Mouse (Mus musculus): ENCODE results near the gene 2300002M23Rik. TPM values are rescaled to one million over a fixed set of nuclear protein-coding genes. Genes with fewer than 3 reads are reported as not detected.
A peak's percentile ranks its signal among the peaks of the same experiment; 100 is the strongest.

The 2300002M23Rik gene
- polyA plus RNA-seq, 1 experiment from 2014 or later, result not detected

DNA sequence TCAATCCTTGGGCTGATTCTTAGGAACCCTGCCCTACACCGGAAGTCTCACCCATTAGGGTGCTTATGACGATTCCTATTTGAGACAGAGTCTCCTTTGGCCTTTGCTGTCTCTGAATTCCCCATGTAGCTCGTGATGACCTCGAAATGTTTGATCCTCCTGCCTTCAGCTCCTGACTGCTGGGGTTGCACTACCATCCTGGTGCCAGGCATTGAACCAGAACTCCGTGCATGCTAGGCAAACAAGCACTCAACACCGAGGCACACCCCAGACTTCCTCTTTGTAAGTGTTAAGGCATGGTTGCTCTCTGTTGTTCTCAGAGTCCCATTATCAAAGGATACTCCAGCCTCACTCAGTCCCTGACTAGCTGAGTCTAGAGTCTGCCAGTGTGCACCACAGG, 23.2 kb upstream of the 2300002M23Rik start:
- no peak for ATAC-seq (ENCODE audit: low FRiP score, low read depth)
- H3K4me2 ChIP-seq (replicated peaks), result no peak overlapping the region
- 85% methylated on average over 6 of the region's 6 CpGs for WGBS

DNA sequence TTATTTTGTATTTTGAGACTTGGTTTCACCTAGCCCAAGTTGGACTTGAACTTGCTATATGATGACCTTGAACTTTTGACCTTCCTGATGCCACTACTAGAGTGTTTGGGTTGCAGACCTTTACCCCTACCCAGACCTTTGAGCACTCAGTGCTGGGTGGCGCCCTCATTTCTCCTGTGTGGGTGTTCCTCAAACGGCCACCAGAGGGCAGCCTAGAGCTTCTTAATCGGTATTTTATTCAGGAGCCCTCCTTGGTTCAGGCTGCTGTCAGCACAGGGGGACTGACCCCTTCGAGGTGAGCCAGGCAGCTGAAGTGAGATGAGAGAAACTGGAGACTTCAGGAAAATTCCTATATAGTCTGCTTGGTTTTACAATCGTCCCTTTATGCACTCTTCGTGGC, 22.6 kb upstream of the 2300002M23Rik start:
- Histone ChIP-seq H3K4me3 (no peak overlapping the region), H3K27me3 (replicated peaks) (no peaks in the 10 kb centered on the region), H3K4me2 (replicated peaks) (no peak overlapping the region), H3K4me1 (peaks cover 4% of the 10 kb centered on the region), H3K36me3 (no peaks in the 10 kb centered on the region), H3K27ac (no peak overlapping the region), H3K9me3 (no peaks in the 10 kb centered on the region), H3K9ac (no peak overlapping the region)
- WGBS, result 38% methylated on average over 6 of the region's 6 CpGs
- no peak for ATAC-seq (ENCODE audit: low FRiP score, low read depth)

More for the DNA sequence above, 23.2 kb upstream of the 2300002M23Rik start:
- Histone ChIP-seq H3K4me1 (peaks cover 4% of the 10 kb centered on the region), H3K27me3 (replicated peaks) (no peaks in the 10 kb centered on the region), H3K36me3 (no peaks in the 10 kb centered on the region), H3K9ac (no peak overlapping the region), H3K27ac (no peak overlapping the region), H3K9me3 (no peaks in the 10 kb centered on the region), H3K4me3 (no peak overlapping the region)

DNA sequence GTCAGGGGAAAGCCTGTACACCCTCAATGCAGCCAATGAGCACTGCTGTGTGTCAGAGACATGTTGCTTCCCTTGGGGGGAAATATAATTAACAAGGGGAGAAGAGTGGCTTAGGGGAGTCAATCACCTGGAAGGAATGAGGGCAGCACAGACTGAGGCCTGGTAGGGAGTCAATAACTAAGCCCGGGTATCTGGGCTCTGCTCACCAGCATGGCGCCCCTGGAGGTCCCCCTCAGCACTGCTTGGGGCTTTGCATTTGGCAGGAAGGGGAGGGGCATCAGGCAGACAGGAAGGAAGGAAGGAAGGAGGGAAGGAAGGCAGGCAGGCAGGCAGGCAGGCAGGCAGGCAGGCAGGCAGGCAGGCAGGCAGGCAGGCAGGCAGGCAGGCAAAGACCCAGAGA, 19.8 kb upstream of the 2300002M23Rik start:
- ATAC-seq (ENCODE audit: low FRiP score, low read depth), result no peak
- no peak overlapping the region for H3K27ac ChIP-seq
- no peaks in the 10 kb centered on the region for H3K36me3 ChIP-seq
- no peaks in the 10 kb centered on the region for H3K9me3 ChIP-seq
- H3K9ac ChIP-seq, result no peak overlapping the region
- no peaks in the 10 kb centered on the region for H3K27me3 ChIP-seq (replicated peaks)
- H3K4me2 ChIP-seq (replicated peaks), result no peak overlapping the region
- H3K4me3 ChIP-seq, result no peak overlapping the region
- H3K4me1 ChIP-seq, result peaks cover 4% of the 10 kb centered on the region
- WGBS, result 62% methylated on average over 2 of the region's 2 CpGs

DNA sequence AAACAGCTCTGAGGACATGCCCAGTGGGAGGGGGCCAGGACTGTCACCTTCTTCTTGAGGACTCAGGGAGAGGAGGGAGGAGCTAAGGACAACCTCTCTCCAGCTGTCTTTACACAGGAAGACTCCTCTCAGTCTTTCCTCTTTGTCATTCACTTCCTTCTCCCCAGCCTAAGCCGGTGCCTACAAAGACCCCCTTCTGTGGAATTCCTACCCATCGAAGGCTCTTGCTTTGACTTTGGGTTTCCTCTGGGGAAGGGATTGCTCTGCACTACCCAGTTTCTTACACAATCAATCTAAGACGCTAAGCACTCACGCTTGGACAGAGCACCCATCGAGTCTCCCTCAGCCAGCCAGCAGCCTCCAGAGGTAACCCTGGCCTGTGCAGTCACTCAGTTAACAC, 18.6 kb upstream of the 2300002M23Rik start:
- Histone ChIP-seq H3K27me3 (replicated peaks) (no peaks in the 10 kb centered on the region), H3K36me3 (no peaks in the 10 kb centered on the region), H3K4me3 (no peak overlapping the region), H3K4me2 (replicated peaks) (no peak overlapping the region), H3K4me1 (peaks cover 4% of the 10 kb centered on the region), H3K9ac (no peak overlapping the region), H3K27ac (no peak overlapping the region), H3K9me3 (no peaks in the 10 kb centered on the region)
- WGBS, result 20% methylated on average over 5 of the region's 5 CpGs
- no peak for ATAC-seq (ENCODE audit: low FRiP score, low read depth)

DNA sequence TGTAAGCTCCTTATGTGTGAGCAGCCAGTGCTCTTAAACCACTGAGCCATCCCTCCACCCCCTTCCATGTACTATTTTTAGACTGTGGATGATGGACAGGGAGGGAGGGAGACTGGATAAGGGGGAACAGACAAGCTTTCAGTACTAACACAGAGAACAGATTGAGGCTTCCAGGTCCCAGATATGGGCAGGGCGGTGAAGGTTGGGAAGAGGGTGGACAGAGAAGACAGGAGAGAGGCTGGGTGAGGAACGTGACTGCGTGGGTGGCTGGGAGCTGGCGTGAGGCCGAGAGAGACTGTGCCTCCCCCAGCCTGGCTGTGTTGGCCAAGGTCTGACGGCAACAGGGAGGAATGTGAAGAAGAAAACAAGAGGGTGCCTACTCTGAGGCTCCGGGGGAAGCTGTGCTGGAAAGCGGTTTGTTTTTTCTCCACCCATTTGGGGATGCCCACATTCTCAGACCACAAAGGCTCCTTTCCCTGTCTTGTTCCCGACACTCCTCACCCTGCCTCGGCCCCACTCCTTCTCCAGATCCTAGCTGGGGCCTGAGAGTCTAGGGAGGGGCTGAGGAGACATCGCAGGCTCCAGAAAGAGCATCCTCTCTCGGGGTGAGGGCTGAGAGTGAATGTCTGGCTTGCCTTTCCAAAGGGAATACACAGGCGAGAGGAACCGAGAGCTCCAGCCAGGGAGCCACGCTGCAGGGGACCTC, 17.7 kb upstream of the 2300002M23Rik start:
- Histone ChIP-seq H3K4me3 (no peak overlapping the region), H3K4me1 (peaks cover 4% of the 10 kb centered on the region), H3K9ac (no peak overlapping the region), H3K27me3 (replicated peaks) (no peaks in the 10 kb centered on the region), H3K27ac (no peak overlapping the region), H3K9me3 (no peaks in the 10 kb centered on the region), H3K36me3 (no peaks in the 10 kb centered on the region), H3K4me2 (replicated peaks) (0 out of 2 replicates have a peak overlapping the region, but pooled peaks have one; percentile 17)
- ATAC-seq (ENCODE audit: low FRiP score, low read depth), result no peak
- WGBS, result 59% methylated on average over 15 of the region's 15 CpGs

DNA sequence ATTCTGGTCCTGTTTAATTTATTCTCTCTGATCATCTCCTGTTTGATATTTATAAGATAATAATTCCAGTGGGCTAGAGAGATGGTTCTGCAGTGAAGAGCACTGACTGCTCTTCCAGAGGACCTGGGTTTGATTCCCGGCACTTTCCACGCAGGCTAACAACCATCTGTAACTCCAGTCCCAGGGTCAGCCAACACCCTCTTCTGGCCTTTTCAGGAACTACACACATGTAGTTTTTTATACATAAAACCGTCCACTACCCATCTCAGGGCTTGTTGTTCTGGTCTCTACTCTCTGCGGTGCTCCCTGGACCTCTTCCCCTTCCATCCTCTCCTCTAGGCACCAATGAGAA, 17.1 kb upstream of the 2300002M23Rik start:
- ATAC-seq (ENCODE audit: low FRiP score, low read depth), result no peak
- Histone ChIP-seq H3K4me1 (peaks cover 4% of the 10 kb centered on the region), H3K27me3 (replicated peaks) (no peaks in the 10 kb centered on the region), H3K36me3 (no peaks in the 10 kb centered on the region), H3K27ac (no peak overlapping the region), H3K9me3 (no peaks in the 10 kb centered on the region), H3K4me2 (replicated peaks) (no peak overlapping the region), H3K9ac (no peak overlapping the region), H3K4me3 (no peak overlapping the region)
- 94% methylated on average over 4 of the region's 4 CpGs for WGBS

DNA sequence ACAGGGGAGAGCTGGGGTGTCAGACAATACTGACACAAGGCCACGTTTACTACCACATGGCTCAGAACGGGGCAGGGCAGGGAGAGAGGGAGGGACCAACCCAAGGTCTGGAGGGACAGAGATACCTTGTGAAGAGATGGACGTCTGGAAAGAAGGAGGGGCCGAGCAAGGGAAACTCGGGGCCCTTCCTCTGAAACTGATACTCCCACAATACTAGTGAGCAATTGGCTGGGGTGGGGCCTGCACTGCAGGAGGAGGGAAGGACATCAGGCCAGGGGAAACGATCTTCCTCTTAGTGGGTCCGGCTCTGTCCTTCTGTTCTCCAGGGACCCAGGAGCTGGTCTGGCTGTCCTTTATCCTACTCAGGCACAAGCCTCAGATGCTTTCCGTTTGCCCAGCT, 16.4 kb upstream of the 2300002M23Rik start:
- H3K9me3 ChIP-seq, result no peaks in the 10 kb centered on the region
- H3K4me2 ChIP-seq (replicated peaks), result no peak overlapping the region
- no peak for ATAC-seq (ENCODE audit: low FRiP score, low read depth)
- no peak overlapping the region for H3K9ac ChIP-seq
- no peaks in the 10 kb centered on the region for H3K27me3 ChIP-seq (replicated peaks)
- no peak overlapping the region for H3K4me3 ChIP-seq
- whole genome bisulfite sequencing, result 44% methylated on average over 8 of the region's 8 CpGs
- H3K36me3 ChIP-seq, result no peaks in the 10 kb centered on the region
- no peak overlapping the region for H3K27ac ChIP-seq
- H3K4me1 ChIP-seq, result peaks cover 4% of the 10 kb centered on the region

DNA sequence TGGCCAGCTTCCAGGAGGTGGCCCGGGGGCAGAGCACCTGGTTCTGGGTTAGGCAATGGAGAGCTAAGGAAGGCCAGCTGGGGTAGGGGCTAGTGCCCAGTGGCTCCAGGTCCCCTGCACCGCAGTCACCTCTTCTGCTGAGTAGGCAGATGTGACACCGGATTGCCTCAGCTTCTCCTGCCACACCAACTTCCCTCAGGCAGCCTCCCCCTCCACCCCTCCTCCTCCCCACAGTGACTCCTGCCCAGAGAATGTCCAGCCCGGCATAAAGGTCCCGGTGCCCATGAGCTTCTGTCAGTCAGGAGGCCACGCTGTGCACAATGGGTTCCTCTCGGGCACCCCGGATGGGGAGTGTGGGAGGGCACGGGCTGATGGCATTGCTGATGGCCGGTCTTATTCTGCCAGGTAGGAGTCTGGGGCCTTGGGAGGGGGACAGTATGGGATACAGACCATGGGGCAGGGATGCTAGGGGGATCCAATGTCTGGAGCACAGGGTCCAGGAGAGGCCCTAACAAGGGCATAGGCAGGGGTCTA, 15.3 kb upstream of the 2300002M23Rik start, which contains the start of gene Cdsn:
Cdsn (plus strand) TSS at position 248 of the 534 bp plus-strand sequence.
- ATAC-seq (ENCODE audit: low FRiP score, low read depth), result no peak
- H3K27ac ChIP-seq, result no peak within 1 kb of the TSS
- no peaks in the 10 kb centered on the region for H3K9me3 ChIP-seq
- H3K27me3 ChIP-seq (replicated peaks), result no peaks in the 10 kb centered on the region
- no peak within 1 kb of the TSS for H3K4me3 ChIP-seq
- no peaks in the 10 kb centered on the region for H3K36me3 ChIP-seq
- WGBS, result 85% methylated on average over 10 of the region's 10 CpGs
- peaks cover under 1% of the 10 kb centered on the region; the same call in 1 of the 2 replicates for H3K4me1 ChIP-seq
- H3K4me2 ChIP-seq (replicated peaks), result no peak within 1 kb of the TSS
- no peak within 1 kb of the TSS for H3K9ac ChIP-seq

DNA sequence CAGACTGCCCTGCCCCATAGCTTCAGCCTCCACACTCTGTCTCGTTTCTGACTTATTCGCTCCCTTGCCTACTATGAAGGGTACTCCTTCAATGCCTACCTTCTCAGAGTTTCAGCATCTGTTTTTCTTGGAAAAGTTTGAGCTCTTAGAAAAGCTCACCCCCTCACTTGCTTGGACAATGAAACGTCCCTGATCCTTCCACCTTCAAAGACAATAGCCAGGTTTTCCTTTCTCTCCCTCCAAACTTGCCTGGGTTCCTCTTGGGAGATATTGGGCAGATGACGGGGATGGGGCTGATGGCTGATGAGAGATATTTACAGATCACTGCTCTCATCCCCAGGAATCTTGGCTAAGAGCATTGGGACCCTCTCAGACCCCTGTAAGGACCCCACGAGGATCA, 12.9 kb upstream of the 2300002M23Rik start:
- Histone ChIP-seq H3K27me3 (replicated peaks) (no peaks in the 10 kb centered on the region), H3K27ac (no peak overlapping the region)
- WGBS, result 84% methylated on average over 5 of the region's 5 CpGs

DNA sequence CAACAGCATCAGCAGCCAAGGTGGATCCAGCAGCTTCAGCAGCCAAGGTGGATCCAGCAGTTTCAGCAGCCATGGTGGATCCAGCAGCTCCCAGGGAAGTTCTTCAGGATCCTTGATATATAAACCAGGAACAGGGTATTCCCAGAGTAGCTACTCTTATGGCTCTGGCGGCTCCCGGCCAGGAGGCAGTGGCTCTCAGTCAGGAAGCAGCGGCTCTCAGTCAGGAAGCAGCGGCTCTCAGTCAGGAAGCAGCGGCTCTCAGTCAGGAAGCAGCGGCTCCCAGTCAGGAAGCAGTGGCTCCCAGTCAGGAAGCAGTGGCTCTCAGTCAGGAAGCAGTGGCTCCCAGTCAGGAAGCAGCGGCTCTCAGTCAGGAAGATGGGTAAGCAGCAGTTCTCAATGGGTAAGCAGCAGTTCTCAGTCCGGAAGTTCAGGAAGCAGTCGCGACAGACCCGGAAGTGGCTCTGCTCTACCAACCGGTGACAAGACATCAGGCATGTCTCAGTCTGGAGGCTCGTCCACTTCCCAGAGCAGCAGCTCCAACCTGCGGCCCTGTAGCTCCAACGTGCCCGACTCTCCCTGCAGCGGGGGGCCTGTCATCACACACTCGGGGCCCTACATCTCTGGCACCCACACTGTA, 12.4 kb upstream of the 2300002M23Rik start:
- Histone ChIP-seq H3K9me3 (no peaks in the 10 kb centered on the region), H3K4me1 (no peaks in the 10 kb centered on the region), H3K4me2 (replicated peaks) (no peak overlapping the region), H3K4me3 (no peak overlapping the region), H3K9ac (no peak overlapping the region), H3K27me3 (replicated peaks) (no peaks in the 10 kb centered on the region), H3K27ac (no peak overlapping the region), H3K36me3 (no peaks in the 10 kb centered on the region)
- WGBS, result 94% methylated on average over 18 of the region's 18 CpGs
- no peak for ATAC-seq (ENCODE audit: low FRiP score, low read depth)

More for the DNA sequence above, 12.9 kb upstream of the 2300002M23Rik start:
- no peak overlapping the region for H3K9ac ChIP-seq
- no peaks in the 10 kb centered on the region for H3K36me3 ChIP-seq
- no peak overlapping the region for H3K4me3 ChIP-seq
- ATAC-seq (ENCODE audit: low FRiP score, low read depth), result no peak
- H3K4me2 ChIP-seq (replicated peaks), result no peak overlapping the region
- no peaks in the 10 kb centered on the region for H3K4me1 ChIP-seq
- no peaks in the 10 kb centered on the region for H3K9me3 ChIP-seq

DNA sequence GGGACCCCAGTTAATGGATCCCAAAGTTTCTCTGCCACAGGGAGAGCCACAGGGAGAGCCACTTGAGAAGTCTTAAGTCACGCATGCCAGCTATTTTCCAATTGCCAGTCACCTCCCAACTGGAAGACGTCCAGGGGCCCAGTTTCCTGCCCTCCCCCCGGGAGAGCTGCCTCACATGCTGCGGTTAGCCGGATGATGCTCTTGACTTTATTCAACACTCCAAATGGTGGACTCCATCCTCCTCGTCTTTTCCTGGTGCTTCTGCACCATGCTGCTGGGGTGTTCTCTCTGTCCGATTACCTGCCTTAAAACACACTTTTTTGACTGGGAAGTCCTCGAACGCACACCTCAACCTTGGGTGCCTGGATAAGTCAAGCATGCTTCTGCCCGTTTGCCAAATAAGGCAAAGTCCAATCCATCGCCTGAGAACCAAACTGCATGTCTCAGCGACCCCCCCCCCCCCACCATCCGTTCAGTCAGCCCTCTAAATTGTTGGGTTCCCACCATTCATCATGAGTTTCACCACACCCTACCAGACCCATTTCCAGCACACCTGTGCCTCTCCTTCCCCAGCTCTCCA, 11.0 kb upstream of the 2300002M23Rik start:
- Histone ChIP-seq H3K4me1 (no peaks in the 10 kb centered on the region), H3K4me3 (no peak overlapping the region), H3K27me3 (replicated peaks) (no peaks in the 10 kb centered on the region), H3K9ac (no peak overlapping the region), H3K27ac (no peak overlapping the region), H3K36me3 (no peaks in the 10 kb centered on the region), H3K4me2 (replicated peaks) (no peak overlapping the region), H3K9me3 (no peaks in the 10 kb centered on the region)
- ATAC-seq (ENCODE audit: low FRiP score, low read depth), result no peak
- 93% methylated on average over 13 of the region's 13 CpGs for WGBS

DNA sequence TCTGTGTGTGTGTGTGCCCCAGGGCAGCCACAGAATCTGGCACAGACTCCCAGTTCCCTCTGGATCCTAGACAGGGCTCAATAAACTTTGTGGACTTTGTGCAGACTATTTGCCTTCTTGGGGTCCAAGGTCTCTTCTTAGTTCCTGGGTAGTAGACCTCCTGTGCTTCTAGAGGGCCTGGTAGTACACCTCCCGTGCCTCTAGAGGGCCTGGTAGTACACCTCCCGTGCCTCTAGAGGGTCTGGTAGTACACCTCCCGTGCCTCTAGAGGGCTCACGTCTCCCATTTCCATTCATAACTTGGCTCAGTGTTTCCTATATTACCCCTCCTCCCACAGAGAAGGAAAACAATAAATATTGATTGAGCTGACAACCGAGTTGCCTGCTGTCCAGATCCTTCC, 10.4 kb upstream of the 2300002M23Rik start:
- 36% methylated on average over 5 of the region's 5 CpGs for WGBS
- no peaks in the 10 kb centered on the region for H3K9me3 ChIP-seq
- ATAC-seq (ENCODE audit: low FRiP score, low read depth), result 0 out of 2 replicates have a peak, but pooled peaks have one; percentile 14

More for the DNA sequence above, 10.4 kb upstream of the 2300002M23Rik start:
- H3K4me2 ChIP-seq (replicated peaks), result no peak overlapping the region
- H3K9ac ChIP-seq, result no peak overlapping the region
- H3K4me1 ChIP-seq, result no peaks in the 10 kb centered on the region
- H3K36me3 ChIP-seq, result no peaks in the 10 kb centered on the region
- no peaks in the 10 kb centered on the region for H3K27me3 ChIP-seq (replicated peaks)
- no peak overlapping the region for H3K27ac ChIP-seq
- no peak overlapping the region for H3K4me3 ChIP-seq

All from neural tube, embryonic 12.5 days (tissue).